In the genomic region with DNA sequence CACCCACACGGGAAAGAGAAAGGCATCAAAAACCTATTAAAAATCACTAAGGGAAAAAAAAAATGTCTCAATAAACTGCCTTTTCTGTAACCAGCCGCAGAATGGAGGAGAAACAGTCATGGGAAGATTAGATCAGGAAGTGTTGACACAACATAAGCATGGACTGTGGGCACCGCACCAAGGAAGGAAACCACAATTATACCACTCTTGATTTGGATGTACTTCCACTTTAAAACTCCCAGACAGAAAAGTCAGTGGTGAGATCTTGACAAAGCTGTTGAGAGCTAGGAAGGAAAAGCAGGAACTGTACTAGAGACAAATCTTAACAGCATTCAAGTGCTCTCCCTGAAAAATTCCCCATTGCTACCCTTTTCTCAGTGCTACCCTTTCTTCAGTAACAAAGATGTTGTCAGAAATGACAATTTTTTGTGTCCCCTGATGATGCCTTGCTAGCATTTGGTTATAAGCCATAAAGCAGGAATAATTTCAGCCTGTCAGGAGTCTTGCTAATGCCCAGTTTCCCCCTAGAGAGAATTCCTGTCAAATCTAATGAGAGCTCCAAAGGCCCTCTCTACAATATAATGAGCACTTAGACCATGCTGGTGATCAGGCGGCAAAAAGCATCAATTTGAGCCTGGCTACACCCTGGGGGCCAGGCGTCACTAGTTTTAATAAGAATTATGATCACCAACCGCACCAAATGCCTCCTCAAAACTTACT, we compare ENCODE assay signal across 8 mouse cellular contexts. TPM values are rescaled to one million over a fixed set of nuclear protein-coding genes. Genes with fewer than 3 reads are reported as not detected.
DNase-seq lines count a peak whose midpoint lies in the region; ATAC-seq and TF ChIP-seq lines count a peak whose summit lies in the region.

No protein-coding gene starts in this region.

- peak overlapping the region; percentile 64 for H3K4me2 ChIP-seq in embryonic facial prominence, embryonic 14.5 days (ENCODE audit: low read depth, low read length)
- H3K4me2 ChIP-seq in kidney, postnatal 0 days (ENCODE audit: low read length) = peak overlapping the region; percentile 85; the same call in 1 of the 2 replicates
- H3K4me2 ChIP-seq in midbrain, postnatal 0 days (ENCODE audit: low read depth, low read length, poor library complexity, severe bottlenecking) = peak overlapping the region; percentile 73

- TF ChIP-seq CTCF in kidney, postnatal 0 days (IDR thresholded peaks at IDR 0.05; ENCODE audit: low read depth) = no peak
- TF ChIP-seq CTCF in midbrain, postnatal 0 days (IDR thresholded peaks at IDR 0.05) = no peak

- H3K9ac ChIP-seq in embryonic facial prominence, embryonic 14.5 days (ENCODE audit: low read depth, low read length) = no peak overlapping the region
- H3K9ac ChIP-seq in kidney, postnatal 0 days (ENCODE audit: low read depth, low read length) = no peak overlapping the region
- no peak overlapping the region for H3K9ac ChIP-seq in midbrain, postnatal 0 days (replicated peaks; ENCODE audit: low read length, poor library complexity, severe bottlenecking)

- H3K4me3 ChIP-seq in embryonic facial prominence, embryonic 14.5 days (ENCODE audit: low read depth, low read length) = peak overlapping the region; percentile 19
- H3K4me3 ChIP-seq in kidney, postnatal 0 days (replicated peaks; ENCODE audit: low read depth, low read length) = no peak overlapping the region
- H3K4me3 ChIP-seq in midbrain, postnatal 0 days (ENCODE audit: low read depth, low read length) = peak overlapping the region; percentile 21; the same call in 1 of the 2 replicates

- H3K27me3 ChIP-seq in embryonic facial prominence, embryonic 14.5 days (replicated peaks; ENCODE audit: control insufficient read depth, insufficient read depth, low read length) = no peaks in the 10 kb centered on the region
- no peaks in the 10 kb centered on the region for H3K27me3 ChIP-seq in kidney, postnatal 0 days (ENCODE audit: insufficient read depth, low read length)
- no peaks in the 10 kb centered on the region for H3K27me3 ChIP-seq in midbrain, postnatal 0 days (ENCODE audit: insufficient read depth, low read length)

- H3K9me3 ChIP-seq in embryonic facial prominence, embryonic 14.5 days (ENCODE audit: control insufficient read depth, low read length) = no peaks in the 10 kb centered on the region
- H3K9me3 ChIP-seq in kidney, postnatal 0 days (replicated peaks; ENCODE audit: low read length) = no peaks in the 10 kb centered on the region
- H3K9me3 ChIP-seq in midbrain, postnatal 0 days (ENCODE audit: low read length) = no peaks in the 10 kb centered on the region

- no peak overlapping the region for H3K27ac ChIP-seq in embryonic facial prominence, embryonic 14.5 days (replicated peaks; ENCODE audit: low read depth, low read length)
- H3K27ac ChIP-seq in kidney, postnatal 0 days = no peak overlapping the region
- no peak overlapping the region for H3K27ac ChIP-seq in midbrain, postnatal 0 days (ENCODE audit: low read depth, low read length)

- intact Hi-C loops in left cerebral cortex, postnatal 25 days (cut with DNase I) = loop anchor here (5.0 to 10.0 kb wide), 4 partner anchors 243 to 1593 kb away; no protein-coding TSS in a partner anchor

- peaks cover 33% of the 10 kb centered on the region for H3K4me1 ChIP-seq in embryonic facial prominence, embryonic 14.5 days (ENCODE audit: control insufficient read depth, insufficient read depth, low read length)
- H3K4me1 ChIP-seq in kidney, postnatal 0 days (replicated peaks; ENCODE audit: insufficient read depth, low read length) = 0 out of 2 replicates have a peak, but pooled peaks cover 5% of the 10 kb centered on the region
- H3K4me1 ChIP-seq in midbrain, postnatal 0 days (ENCODE audit: insufficient read depth, low read length) = peaks cover 10% of the 10 kb centered on the region; the same call in 1 of the 2 replicates

- peaks cover 37% of the 10 kb centered on the region for H3K36me3 ChIP-seq in embryonic facial prominence, embryonic 14.5 days (ENCODE audit: control insufficient read depth, insufficient read depth, low read length)
- peaks cover 13% of the 10 kb centered on the region; the same call in 1 of the 2 replicates for H3K36me3 ChIP-seq in kidney, postnatal 0 days (ENCODE audit: insufficient read depth, low read length)
- H3K36me3 ChIP-seq in midbrain, postnatal 0 days (ENCODE audit: insufficient read depth, low read length) = no peaks in the 10 kb centered on the region

- peak; percentile 28 for DNase-seq in kidney, adult 9 months
- DNase-seq in kidney, adult 18-20 months = no peak
- peak; percentile 69 for DNase-seq in embryonic facial prominence, embryonic 14.5 days (ENCODE audit: low spot score)
- no peak for DNase-seq in kidney, postnatal 0 days (ENCODE audit: low spot score)
- peak; percentile 65 for DNase-seq in midbrain, postnatal 0 days (ENCODE audit: low spot score)
- no peak for DNase-seq in right cerebral cortex, postnatal 14 days
- no peak for DNase-seq in left cerebral cortex, postnatal 25 days (ENCODE audit: low spot score in 2 of 2)
- no peak for DNase-seq in thymus, postnatal 10 days (ENCODE audit: low spot score in 2 of 2)

- 49% methylated on average over 6 of the region's 6 CpGs for WGBS in embryonic facial prominence, embryonic 14.5 days
- WGBS in kidney, postnatal 0 days = 64% methylated on average over 6 of the region's 6 CpGs
- WGBS in midbrain, postnatal 0 days = 42% methylated on average over 6 of the region's 6 CpGs

- no peak for ATAC-seq in embryonic facial prominence, embryonic 14.5 days (ENCODE audit: low read depth)
- ATAC-seq in kidney, postnatal 0 days (replicated peaks; ENCODE audit: low FRiP score, low read depth) = no peak
- no peak for ATAC-seq in midbrain, postnatal 0 days (ENCODE audit: low FRiP score)

RNA-seq across cellular contexts. Expression of gene Tle1, which starts 5.4 kb away (rescaled TPM):
- 28.3 and 31.3 TPM in 2 replicates for polyA plus RNA-seq in embryonic facial prominence, embryonic 14.5 days (2014; fragmentation: Nextera tagmentation; extraction: Ambion mirVana)
- polyA plus RNA-seq in kidney, postnatal 0 days (2015; fragmentation: Nextera tagmentation; extraction: Ambion mirVana) = 23.8 and 28.3 TPM in 2 replicates
- total RNA-seq in midbrain, postnatal 0 days (2014; rRNA removed) = 77.9 and 91.6 TPM in 2 replicates
- 20.5 and 23.0 TPM in 2 replicates for polyA plus RNA-seq in midbrain, postnatal 0 days (2015; fragmentation: Nextera tagmentation; extraction: Ambion mirVana)
- total RNA-seq in left cerebral cortex, postnatal 25 days (2021) = 10 to 100 TPM; 38.6 to 53.1 TPM

Comparison
In these comparisons a context has a peak if more than half of its experiments do, and no peak if none do; other contexts are left out.
1. DNase-seq: peak in kidney, adult 9 months (single experiment), embryonic facial prominence, embryonic 14.5 days (single experiment) and midbrain, postnatal 0 days (single experiment); none in kidney, adult 18-20 months (single experiment), kidney, postnatal 0 days (single experiment), right cerebral cortex, postnatal 14 days (single experiment), left cerebral cortex, postnatal 25 days (0 of 2) and thymus, postnatal 10 days (0 of 2).
2. Peak in every context shown above with its lines, with median percentiles within 50 percentile points of each other: H3K4me2 ChIP-seq.